Mouse (Mus musculus): ENCODE data around the gene H2bfm. TPM values are rescaled to one million over a fixed set of nuclear protein-coding genes. Genes with fewer than 3 reads are reported as not detected.
A peak's percentile ranks its signal among the peaks of the same experiment; 100 is the strongest.

The H2bfm gene
- polyA plus RNA-seq, 1 experiment from 2014 or later = not detected

GRCm38 (mm10) chrX:136976424-136977084 lies 49.4 kb downstream of the H2bfm start, which contains the start of the genes Tmsb15l and Tmsb15b1:
Tmsb15l (minus strand) TSS chrX:136976869.
Tmsb15b1 (minus strand) TSS chrX:136976874.
- Histone ChIP-seq H3K9me3 (ENCODE audit: control insufficient read depth, low read length) (no peaks in the 10 kb centered on the region), H3K4me1 (replicated peaks; ENCODE audit: control insufficient read depth, insufficient read depth, low read length) (no peaks in the 10 kb centered on the region), H3K4me2 (replicated peaks) (peak within 1 kb of the TSS; percentile 56), H3K27me3 (ENCODE audit: control insufficient read depth, insufficient read depth, low read length) (no peaks in the 10 kb centered on the region), H3K27ac (no peak within 1 kb of the TSS), H3K9ac (peak within 1 kb of the TSS; percentile 53), H3K36me3 (replicated peaks; ENCODE audit: control insufficient read depth, insufficient read depth) (no peaks in the 10 kb centered on the region), H3K4me3 (replicated peaks; ENCODE audit: low read length) (peak within 1 kb of the TSS; percentile 41)
- WGBS = 30% methylated on average over 15 of the region's 15 CpGs
- DNase-seq (ENCODE audit: low spot score) (peak; percentile 73), ATAC-seq (ENCODE audit: low FRiP score) (peak; percentile 100)

Other genes with a start within 250 kb of the H2bfm start
- gene Tceal1, start 219.3 kb upstream of the H2bfm start, polyA plus RNA-seq (2014; fragmentation: Nextera tagmentation; extraction: Ambion mirVana) = 24.6 and 24.9 TPM in 2 replicates
- gene Morf4l2, start 183.6 kb upstream of the H2bfm start, polyA plus RNA-seq (2014; fragmentation: Nextera tagmentation; extraction: Ambion mirVana) = 545 and 593 TPM in 2 replicates
- gene Glra4, start 147.2 kb upstream of the H2bfm start, polyA plus RNA-seq (2014; fragmentation: Nextera tagmentation; extraction: Ambion mirVana) = 0.11 TPM in 1 of 2 replicates, not detected in the other
- 11.9 and 12.3 TPM in 2 replicates for gene Plp1, start 104.7 kb upstream of the H2bfm start, polyA plus RNA-seq (2014; fragmentation: Nextera tagmentation; extraction: Ambion mirVana)
- gene Rab9b, start 58.6 kb upstream of the H2bfm start, polyA plus RNA-seq (2014; fragmentation: Nextera tagmentation; extraction: Ambion mirVana) = 23.8 and 25.8 TPM in 2 replicates
- 75.3 and 102 TPM in 2 replicates for gene Tmsb15b2, start 48.2 kb downstream of the H2bfm start, polyA plus RNA-seq (2014; fragmentation: Nextera tagmentation; extraction: Ambion mirVana)
- 8.8 and 9.5 TPM in 2 replicates for gene Tmsb15l, start 49.5 kb downstream of the H2bfm start, polyA plus RNA-seq (2014; fragmentation: Nextera tagmentation; extraction: Ambion mirVana)
- 26.4 and 33.1 TPM in 2 replicates for gene Tmsb15b1, start 49.5 kb downstream of the H2bfm start, polyA plus RNA-seq (2014; fragmentation: Nextera tagmentation; extraction: Ambion mirVana)
- 372 and 450 TPM in 2 replicates for gene Zcchc18, start 65.8 kb downstream of the H2bfm start, polyA plus RNA-seq (2014; fragmentation: Nextera tagmentation; extraction: Ambion mirVana)
- 12.9 and 15.9 TPM in 2 replicates for gene Slc25a53, start 111.0 kb downstream of the H2bfm start, polyA plus RNA-seq (2014; fragmentation: Nextera tagmentation; extraction: Ambion mirVana)
- 10.9 and 11.5 TPM in 2 replicates for gene Fam199x, start 122.3 kb downstream of the H2bfm start, polyA plus RNA-seq (2014; fragmentation: Nextera tagmentation; extraction: Ambion mirVana)
- gene Esx1, start 194.8 kb downstream of the H2bfm start, polyA plus RNA-seq (2014; fragmentation: Nextera tagmentation; extraction: Ambion mirVana) = not detected in 2 replicates

Measured in hindbrain, embryonic 14.5 days (tissue).